Mouse (Mus musculus): ENCODE data around the gene Setdb1. TPM values are rescaled to one million over a fixed set of nuclear protein-coding genes. Genes with fewer than 3 reads are reported as not detected.
A peak's percentile ranks its signal among the peaks of the same experiment; 100 is the strongest.

Gene Setdb1
- polyA plus RNA-seq, 1 experiment from 2014 or later: 12.0 TPM

- peaks cover 72% of the 10 kb centered on the region for H3K4me1 ChIP-seq (replicated peaks)
- WGBS (ENCODE audit: insufficient replicate concordance): 55% methylated on average over 6 of the region's 6 CpGs
- no peaks in the 10 kb centered on the region for H3K9me3 ChIP-seq (replicated peaks)
- no peaks in the 10 kb centered on the region for H3K27me3 ChIP-seq
- H3K36me3 ChIP-seq (replicated peaks): peaks cover 39% of the 10 kb centered on the region
- peak overlapping the region; percentile 72 for H3K27ac ChIP-seq (replicated peaks)
- peak overlapping the region; percentile 98 for H3K4me2 ChIP-seq
- ATAC-seq (ENCODE audit: insufficient read depth): peak; percentile 27
- H3K4me3 ChIP-seq (replicated peaks): 0 out of 2 replicates have a peak overlapping the region, but pooled peaks have one; percentile 7
- H3K9ac ChIP-seq: peak overlapping the region; percentile 8; the same call in 1 of the 2 replicates
Observed at GRCm38 (mm10) chr3:95318548-95318947, 38.5 kb downstream of the Setdb1 start.

GRCm38 (mm10) chr3:95317414-95318080, 39.5 kb downstream of the Setdb1 start:
- ATAC-seq (ENCODE audit: insufficient read depth): no peak
- no peaks in the 10 kb centered on the region for H3K9me3 ChIP-seq (replicated peaks)
- no peaks in the 10 kb centered on the region for H3K27me3 ChIP-seq
- peaks cover 29% of the 10 kb centered on the region for H3K36me3 ChIP-seq (replicated peaks)
- peak overlapping the region; percentile 72 for H3K27ac ChIP-seq (replicated peaks)
- H3K9ac ChIP-seq: peak overlapping the region; percentile 25; the same call in 1 of the 2 replicates
- H3K4me3 ChIP-seq (replicated peaks): peak overlapping the region; percentile 7; the same call in 1 of the 2 replicates
- 22% methylated on average over 12 of the region's 12 CpGs for WGBS (ENCODE audit: insufficient replicate concordance)
- H3K4me1 ChIP-seq (replicated peaks): peaks cover 74% of the 10 kb centered on the region
- peak overlapping the region; percentile 98 for H3K4me2 ChIP-seq

- Histone ChIP-seq H3K9me3 (replicated peaks) (no peaks in the 10 kb centered on the region), H3K4me1 (replicated peaks) (peaks cover 89% of the 10 kb centered on the region), H3K36me3 (replicated peaks) (peaks cover 14% of the 10 kb centered on the region), H3K27ac (replicated peaks) (peak overlapping the region; percentile 93), H3K4me2 (peak overlapping the region; percentile 98), H3K27me3 (no peaks in the 10 kb centered on the region), H3K9ac (peak overlapping the region; percentile 96), H3K4me3 (replicated peaks) (peak overlapping the region; percentile 91)
- ATAC-seq (ENCODE audit: insufficient read depth): no peak; the same call in 1 of the 2 replicates
- WGBS (ENCODE audit: insufficient replicate concordance): 2% methylated on average over 9 of the region's 9 CpGs
Observed at GRCm38 (mm10) chr3:95315844-95316550, 41.0 kb downstream of the Setdb1 start.

GRCm38 (mm10) chr3:95315094-95315843, 41.7 kb downstream of the Setdb1 start:
- no peaks in the 10 kb centered on the region for H3K9me3 ChIP-seq (replicated peaks)
- H3K36me3 ChIP-seq (replicated peaks): peaks cover 7% of the 10 kb centered on the region
- peak overlapping the region; percentile 91 for H3K4me3 ChIP-seq (replicated peaks)
- peak overlapping the region; percentile 93 for H3K27ac ChIP-seq (replicated peaks)
- peaks cover 89% of the 10 kb centered on the region for H3K4me1 ChIP-seq (replicated peaks)
- peak overlapping the region; percentile 96 for H3K9ac ChIP-seq
- peak overlapping the region; percentile 98 for H3K4me2 ChIP-seq
- peak; percentile 89 for ATAC-seq (ENCODE audit: insufficient read depth)
- WGBS (ENCODE audit: insufficient replicate concordance): under 1% methylated on average over 71 of the region's 71 CpGs
- no peaks in the 10 kb centered on the region for H3K27me3 ChIP-seq

- peak within 1 kb of the TSS; percentile 96 for H3K9ac ChIP-seq
- peaks cover 83% of the 10 kb centered on the region for H3K4me1 ChIP-seq (replicated peaks)
- 0 out of 2 replicates have a peak, but pooled peaks have one; percentile 0 for ATAC-seq (ENCODE audit: insufficient read depth)
Observed at GRCm38 (mm10) chr3:95314486-95315093, 42.4 kb downstream of the Setdb1 start, which contains the start of gene Cers2. Gene Cers2 (plus strand): TSS chr3:95314791.

GRCm38 (mm10) chr3:95314075-95314474, 42.9 kb downstream of the Setdb1 start:
- ATAC-seq (ENCODE audit: insufficient read depth): no peak
- peak overlapping the region; percentile 91 for H3K4me3 ChIP-seq (replicated peaks)
- no peaks in the 10 kb centered on the region for H3K27me3 ChIP-seq
- H3K27ac ChIP-seq (replicated peaks): peak overlapping the region; percentile 93
- WGBS (ENCODE audit: insufficient replicate concordance): 41% methylated on average over 6 of the region's 6 CpGs
- H3K4me2 ChIP-seq: peak overlapping the region; percentile 98
- peaks cover 80% of the 10 kb centered on the region for H3K4me1 ChIP-seq (replicated peaks)
- H3K9me3 ChIP-seq (replicated peaks): no peaks in the 10 kb centered on the region
- no peaks in the 10 kb centered on the region; the same call in 1 of the 2 replicates for H3K36me3 ChIP-seq (replicated peaks)
- peak overlapping the region; percentile 96 for H3K9ac ChIP-seq

More at GRCm38 (mm10) chr3:95314486-95315093, 42.4 kb downstream of the Setdb1 start, which contains the start of gene Cers2:
- Histone ChIP-seq H3K4me2 (peak within 1 kb of the TSS; percentile 98), H3K27me3 (no peaks in the 10 kb centered on the region), H3K27ac (replicated peaks) (peak within 1 kb of the TSS; percentile 93), H3K9me3 (replicated peaks) (no peaks in the 10 kb centered on the region), H3K4me3 (replicated peaks) (peak within 1 kb of the TSS; percentile 91), H3K36me3 (replicated peaks) (no peaks in the 10 kb centered on the region; the same call in none of the 2 replicates)
- 2% methylated on average over 27 of the region's 27 CpGs for WGBS (ENCODE audit: insufficient replicate concordance)

GRCm38 (mm10) chr3:95313476-95313875, 43.5 kb downstream of the Setdb1 start:
- Histone ChIP-seq H3K27ac (replicated peaks) (peak overlapping the region; percentile 93), H3K27me3 (no peaks in the 10 kb centered on the region), H3K4me1 (replicated peaks) (peaks cover 74% of the 10 kb centered on the region), H3K4me3 (replicated peaks) (peak overlapping the region; percentile 91), H3K36me3 (replicated peaks) (no peaks in the 10 kb centered on the region; the same call in 1 of the 2 replicates), H3K4me2 (peak overlapping the region; percentile 98), H3K9me3 (replicated peaks) (no peaks in the 10 kb centered on the region), H3K9ac (peak overlapping the region; percentile 50; the same call in 1 of the 2 replicates)
- ATAC-seq (ENCODE audit: insufficient read depth): no peak
- WGBS (ENCODE audit: insufficient replicate concordance): 9% methylated on average over 7 of the region's 7 CpGs

GRCm38 (mm10) chr3:95312623-95313022, 44.4 kb downstream of the Setdb1 start:
- Histone ChIP-seq H3K4me2 (peak overlapping the region; percentile 98), H3K27me3 (no peaks in the 10 kb centered on the region), H3K36me3 (replicated peaks) (no peaks in the 10 kb centered on the region; the same call in 1 of the 2 replicates), H3K9ac (0 out of 2 replicates have a peak overlapping the region, but pooled peaks have one; percentile 21), H3K4me1 (replicated peaks) (peaks cover 68% of the 10 kb centered on the region), H3K27ac (replicated peaks) (peak overlapping the region; percentile 93), H3K9me3 (replicated peaks) (no peaks in the 10 kb centered on the region), H3K4me3 (replicated peaks) (peak overlapping the region; percentile 91)
- ATAC-seq (ENCODE audit: insufficient read depth): peak; percentile 30
- 7% methylated on average over 6 of the region's 6 CpGs for WGBS (ENCODE audit: insufficient replicate concordance)

- H3K27me3 ChIP-seq: no peaks in the 10 kb centered on the region
- WGBS (ENCODE audit: insufficient replicate concordance): 29% methylated on average over 9 of the region's 9 CpGs
- peak overlapping the region; percentile 93 for H3K27ac ChIP-seq (replicated peaks)
- no peaks in the 10 kb centered on the region for H3K36me3 ChIP-seq (replicated peaks)
- H3K9me3 ChIP-seq (replicated peaks): no peaks in the 10 kb centered on the region
- H3K4me3 ChIP-seq (replicated peaks): no peak overlapping the region
- no peak for ATAC-seq (ENCODE audit: insufficient read depth)
- peak overlapping the region; percentile 36 for H3K4me2 ChIP-seq
- no peak overlapping the region for H3K9ac ChIP-seq
- H3K4me1 ChIP-seq (replicated peaks): peaks cover 62% of the 10 kb centered on the region
Observed at GRCm38 (mm10) chr3:95310968-95311882, 45.8 kb downstream of the Setdb1 start.

Measured in liver, embryonic 15.5 days (tissue).